Mouse (Mus musculus) lung, postnatal 0 days (tissue): ENCODE results near the gene 9930104L06Rik.
"Not testable (repeated sequence)": the region's sequence is repeated elsewhere in the genome, so short reads cannot be mapped to it uniquely, and the experiment has no call there.

Source experiments
- CTCF ChIP-seq: IDR thresholded peaks from 2 replicates; pipeline ENCODE4 v1.5.1; 2016; ENCODE audit warnings: antibody characterized with exemption, mild to moderate bottlenecking
- EP300 ChIP-seq: IDR thresholded peaks from 2 replicates; pipeline ENCODE4 v1.6.1; 2016; ENCODE audit warnings: antibody characterized with exemption, mild to moderate bottlenecking, control low read depth

GRCm38 (mm10) chr4:124939211-124939610 lies 2.4 kb downstream of the 9930104L06Rik start, which contains the start of gene Cdca8:
- TF ChIP-seq EP300, CTCF: not testable (repeated sequence)
